Mouse (Mus musculus): Measurements from ENCODE around the gene Dph2.

GRCm38 (mm10) chr4:117866083-117866482 lies 25.7 kb downstream of the Dph2 start:
- TF ChIP-seq POLR2A (IDR thresholded peaks at IDR 0.05; ENCODE audit: insufficient read depth, low read length) (no peak), CTCF (IDR thresholded peaks at IDR 0.05; ENCODE audit: low read depth, low read length) (no peak)

Data from ES-Bruce4 (cell line).